Mouse (Mus musculus): Measurements from ENCODE around the gene Meioc.

DNA sequence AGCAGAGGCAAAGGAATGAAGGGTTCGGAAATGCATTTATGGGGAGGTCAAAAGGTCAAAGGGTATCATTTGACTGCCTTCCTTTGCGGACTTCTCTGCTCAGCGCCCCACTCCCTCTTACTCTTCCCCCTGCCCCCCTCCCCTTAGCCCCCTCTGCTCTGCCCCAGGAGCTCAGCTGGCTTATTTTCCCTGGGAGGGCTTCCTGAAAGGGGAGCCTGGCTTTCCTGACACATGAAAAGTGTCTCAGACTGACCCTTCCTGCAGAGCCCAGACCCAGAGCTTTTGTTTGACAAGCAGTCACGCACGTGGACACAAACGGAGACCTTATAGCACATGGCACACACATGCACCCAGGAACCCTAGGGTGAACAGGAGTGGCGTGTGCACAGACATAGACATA, 32.8 kb upstream of the Meioc start:
- TF ChIP-seq CTCF (IDR thresholded peaks at IDR 0.05; ENCODE audit: low read depth, low read length) (no peak), POLR2AphosphoS5 (IDR thresholded peaks at IDR 0.05; ENCODE audit: insufficient replicate concordance, low read depth, low read length) (no peak)

All from G1E (cell line).